Mouse (Mus musculus) liver, embryonic 13.5 days (tissue): ENCODE measurements around the gene Sgsm2. TPM values are rescaled to one million over a fixed set of nuclear protein-coding genes. Genes with fewer than 3 reads are reported as not detected.

Experiments
- ATAC-seq: fragments of 200-750 bp; cut with Nextera tagmentation; 2 replicates; pipeline ENCODE4 v1.8.0; 2017; ENCODE audit warnings: low read depth, mild to moderate bottlenecking, moderate number of reproducible peaks, moderate library complexity
- DNase-seq: peaks from one replicate; pipeline ENCODE4 v3.0.0; 2022
- H3K27ac ChIP-seq: fragments of 300-500 bp; sonication (generic); 2 replicates; pipeline ENCODE4 v1.5.1; 2015; ENCODE audit warnings: moderate library complexity, mild to moderate bottlenecking, inconsistent platforms
- H3K27me3 ChIP-seq: fragments of 300-500 bp; sonication (generic); 2 replicates; pipeline ENCODE4 v1.6.1; 2015; ENCODE audit warnings: mild to moderate bottlenecking, inconsistent platforms
- H3K36me3 ChIP-seq: fragments of 300-500 bp; sonication (generic); 2 replicates; pipeline ENCODE4 v1.6.1; 2015; ENCODE audit warnings: mild to moderate bottlenecking, inconsistent platforms
- H3K4me1 ChIP-seq: fragments of 300-500 bp; sonication (generic); replicated peaks from 2 replicates; pipeline ENCODE4 v1.6.1; 2015; ENCODE audit warnings: inconsistent platforms
- H3K4me2 ChIP-seq: fragments of 300-500 bp; sonication (generic); 2 replicates; pipeline ENCODE4 v1.6.1; 2015; ENCODE audit warnings: inconsistent platforms, mild to moderate bottlenecking, moderate library complexity
- H3K4me3 ChIP-seq: fragments of 300-500 bp; sonication (generic); replicated peaks from 2 replicates; pipeline ENCODE4 v1.5.1; 2015; ENCODE audit warnings: mild to moderate bottlenecking, inconsistent platforms
- H3K9ac ChIP-seq: fragments of 300-500 bp; sonication (generic); 2 replicates; pipeline ENCODE4 v1.6.1; 2015; ENCODE audit warnings: mild to moderate bottlenecking, inconsistent platforms
- H3K9me3 ChIP-seq: fragments of 300-500 bp; sonication (generic); replicated peaks from 2 replicates; pipeline ENCODE4 v1.6.1; 2016; ENCODE audit warnings: inconsistent platforms
- WGBS: fragments of 180-500 bp; shearing (Covaris S2); methylation state at CpG from one replicate; pipeline ENCODE4 v1.1.7; 2015; ENCODE audit not compliant: insufficient replicate concordance; 5-methylcytosine and 5-hydroxymethylcytosine counted together
- polyA plus RNA-seq: library from polyadenylated mRNA; unstranded; fragments of >200 nt; fragmentation: Nextera tagmentation; extraction: Ambion mirVana; gene quantifications from 2 replicates; pipeline ENCODE4 v1.2.1, GENCODE M21; 2015

The Sgsm2 gene
- polyA plus RNA-seq, 1 experiment from 2014 or later: 1.2 TPM

- ATAC-seq (no peak), DNase-seq (no peak)
- Histone ChIP-seq H3K4me3 (no peak overlapping the region), H3K9ac (no peak overlapping the region), H3K4me2 (no peak overlapping the region), H3K9me3 (peaks cover 2% of the 10 kb centered on the region), H3K27me3 (no peaks in the 10 kb centered on the region), H3K36me3 (peaks cover 42% of the 10 kb centered on the region), H3K27ac (no peak overlapping the region), H3K4me1 (peaks cover 48% of the 10 kb centered on the region)
- WGBS: 89% methylated on average over 8 of the region's 8 CpGs
These were observed 56.1 kb downstream of the Sgsm2 start for GRCm38 (mm10) chr11:74840739-74841138.

GRCm38 (mm10) chr11:74839860-74840715, 56.8 kb downstream of the Sgsm2 start:
- Histone ChIP-seq H3K27me3 (no peaks in the 10 kb centered on the region), H3K9me3 (no peaks in the 10 kb centered on the region), H3K9ac (0 out of 2 replicates have a peak overlapping the region, but pooled peaks have one; percentile 69), H3K27ac (peak overlapping the region; percentile 99), H3K36me3 (peaks cover 37% of the 10 kb centered on the region), H3K4me3 (no peak overlapping the region), H3K4me2 (peak overlapping the region; percentile 95; the same call in 1 of the 2 replicates), H3K4me1 (peaks cover 55% of the 10 kb centered on the region)
- WGBS: 88% methylated on average over 19 of the region's 19 CpGs
- DNase-seq (no peak), ATAC-seq (no peak)

- DNase-seq: peak; percentile 66
- H3K9ac ChIP-seq: peak overlapping the region; percentile 83
- peak overlapping the region; percentile 95 for H3K4me2 ChIP-seq
- peaks cover 26% of the 10 kb centered on the region for H3K36me3 ChIP-seq
- H3K9me3 ChIP-seq: no peaks in the 10 kb centered on the region
- peaks cover 66% of the 10 kb centered on the region for H3K4me1 ChIP-seq
- H3K4me3 ChIP-seq: peak overlapping the region; percentile 63
- no peaks in the 10 kb centered on the region for H3K27me3 ChIP-seq
- WGBS: 11% methylated on average over 6 of the region's 6 CpGs
- H3K27ac ChIP-seq: peak overlapping the region; percentile 99
- ATAC-seq: peak; percentile 28; the same call in 1 of the 2 replicates
These were observed 57.9 kb downstream of the Sgsm2 start for GRCm38 (mm10) chr11:74838971-74839370.

GRCm38 (mm10) chr11:74838441-74838840, 58.4 kb downstream of the Sgsm2 start:
- H3K4me3 ChIP-seq: peak overlapping the region; percentile 63
- ATAC-seq: peak; percentile 76
- under 1% methylated on average over 35 of the region's 35 CpGs for WGBS
- DNase-seq: peak; percentile 96
- peak overlapping the region; percentile 95 for H3K4me2 ChIP-seq
- H3K36me3 ChIP-seq: peaks cover 21% of the 10 kb centered on the region
- peaks cover 67% of the 10 kb centered on the region for H3K4me1 ChIP-seq
- H3K9ac ChIP-seq: peak overlapping the region; percentile 83
- H3K9me3 ChIP-seq: no peaks in the 10 kb centered on the region
- H3K27ac ChIP-seq: peak overlapping the region; percentile 99
- H3K27me3 ChIP-seq: no peaks in the 10 kb centered on the region

- under 1% methylated on average over 49 of the region's 54 CpGs for WGBS
- Histone ChIP-seq H3K36me3 (peaks cover 16% of the 10 kb centered on the region), H3K9me3 (no peaks in the 10 kb centered on the region), H3K4me2 (peak overlapping the region; percentile 95), H3K4me3 (peak overlapping the region; percentile 63), H3K9ac (peak overlapping the region; percentile 83), H3K27ac (peak overlapping the region; percentile 99), H3K4me1 (peaks cover 67% of the 10 kb centered on the region), H3K27me3 (no peaks in the 10 kb centered on the region)
- ATAC-seq: peak; percentile 79
- peak; percentile 97 for DNase-seq
These were observed 59.0 kb downstream of the Sgsm2 start for GRCm38 (mm10) chr11:74837694-74838431.

- ATAC-seq (peak; percentile 4; the same call in 1 of the 2 replicates), DNase-seq (no peak)
- Histone ChIP-seq H3K27ac (peak overlapping the region; percentile 99), H3K9me3 (no peaks in the 10 kb centered on the region), H3K4me2 (peak overlapping the region; percentile 95), H3K36me3 (peaks cover 10% of the 10 kb centered on the region), H3K27me3 (no peaks in the 10 kb centered on the region), H3K4me1 (peaks cover 72% of the 10 kb centered on the region), H3K9ac (peak overlapping the region; percentile 83), H3K4me3 (peak overlapping the region; percentile 63)
- WGBS: 36% methylated on average over 16 of the region's 16 CpGs
These were observed 59.7 kb downstream of the Sgsm2 start for GRCm38 (mm10) chr11:74837056-74837693.

- no peaks in the 10 kb centered on the region for H3K9me3 ChIP-seq
- peaks cover 3% of the 10 kb centered on the region; the same call in 1 of the 2 replicates for H3K36me3 ChIP-seq
- peak overlapping the region; percentile 83 for H3K9ac ChIP-seq
- no peaks in the 10 kb centered on the region for H3K27me3 ChIP-seq
- peak overlapping the region; percentile 95 for H3K4me2 ChIP-seq
- ATAC-seq (no peak), DNase-seq (no peak)
- H3K4me3 ChIP-seq: no peak overlapping the region
- WGBS: 88% methylated on average over 22 of the region's 22 CpGs
- H3K27ac ChIP-seq: peak overlapping the region; percentile 99
- H3K4me1 ChIP-seq: peaks cover 74% of the 10 kb centered on the region
These were observed 60.4 kb downstream of the Sgsm2 start for GRCm38 (mm10) chr11:74836225-74837055.

GRCm38 (mm10) chr11:74835593-74836224, 61.2 kb downstream of the Sgsm2 start:
- peak overlapping the region; percentile 28; the same call in 1 of the 2 replicates for H3K9ac ChIP-seq
- 79% methylated on average over 6 of the region's 6 CpGs for WGBS
- H3K4me3 ChIP-seq: no peak overlapping the region
- peaks cover 76% of the 10 kb centered on the region for H3K4me1 ChIP-seq
- no peak overlapping the region for H3K4me2 ChIP-seq
- H3K27ac ChIP-seq: peak overlapping the region; percentile 57
- DNase-seq (no peak), ATAC-seq (no peak)
- no peaks in the 10 kb centered on the region for H3K27me3 ChIP-seq
- no peaks in the 10 kb centered on the region for H3K9me3 ChIP-seq
- H3K36me3 ChIP-seq: peaks cover 2% of the 10 kb centered on the region; the same call in 1 of the 2 replicates

- H3K27me3 ChIP-seq: no peaks in the 10 kb centered on the region
- H3K4me2 ChIP-seq: no peak overlapping the region
- 35% methylated on average over 5 of the region's 5 CpGs for WGBS
- H3K36me3 ChIP-seq: no peaks in the 10 kb centered on the region; the same call in 1 of the 2 replicates
- H3K9me3 ChIP-seq: no peaks in the 10 kb centered on the region
- H3K27ac ChIP-seq: peak overlapping the region; percentile 96
- no peak overlapping the region for H3K4me3 ChIP-seq
- ATAC-seq: no peak
- peaks cover 74% of the 10 kb centered on the region for H3K4me1 ChIP-seq
- H3K9ac ChIP-seq: peak overlapping the region; percentile 49; the same call in 1 of the 2 replicates
- DNase-seq: no peak
These were observed 62.1 kb downstream of the Sgsm2 start for GRCm38 (mm10) chr11:74834650-74835277.

- DNase-seq (no peak), ATAC-seq (no peak)
- H3K27me3 ChIP-seq: no peaks in the 10 kb centered on the region
- H3K4me2 ChIP-seq: no peak overlapping the region
- no peaks in the 10 kb centered on the region for H3K9me3 ChIP-seq
- peak overlapping the region; percentile 96 for H3K27ac ChIP-seq
- H3K36me3 ChIP-seq: no peaks in the 10 kb centered on the region; the same call in 1 of the 2 replicates
- peak overlapping the region; percentile 49; the same call in 1 of the 2 replicates for H3K9ac ChIP-seq
- peaks cover 74% of the 10 kb centered on the region for H3K4me1 ChIP-seq
- H3K4me3 ChIP-seq: no peak overlapping the region
- WGBS: 22% methylated on average over 1 of the region's 1 CpGs
These were observed 62.6 kb downstream of the Sgsm2 start for GRCm38 (mm10) chr11:74834359-74834638.
